Comparison of ENCODE assay signal across 19 mouse cellular contexts in genomic region chr11:19990731-19991130, GRCm38 (mm10).
DNase-seq lines count a peak whose midpoint lies in the region; ATAC-seq and TF ChIP-seq lines count a peak whose summit lies in the region.
"Had no signal": no experiment of that assay in that cellular context is flagged by ENCODE, and none has a peak within 500 bp of the region (broad histone marks: within the 10 kb centered on the region; RNA-seq: fewer than 3 reads in every experiment).

No protein-coding gene starts in this region.

- H3K9me3 ChIP-seq in heart, embryonic 11.5 days (replicated peaks; ENCODE audit: control insufficient read depth, low read length) = no peaks in the 10 kb centered on the region
- no peaks in the 10 kb centered on the region for H3K9me3 ChIP-seq in lung, embryonic 14.5 days (ENCODE audit: low read depth, low read length)
- no peaks in the 10 kb centered on the region for H3K9me3 ChIP-seq in intestine, embryonic 16.5 days (ENCODE audit: control insufficient read depth, low read length)
- no peaks in the 10 kb centered on the region for H3K9me3 ChIP-seq in stomach, postnatal 0 days (ENCODE audit: control insufficient read depth, low read length)
- H3K9me3 ChIP-seq: forebrain, embryonic 15.5 days; hindbrain, embryonic 10.5 days; limb, embryonic 13.5 days had no signal

- no peak for DNase-seq in heart, adult 2 months
- no peak for DNase-seq in lung, embryonic 14.5 days
- DNase-seq in lung, adult 18-20 months = no peak
- no peak for DNase-seq in stomach, postnatal 0 days (ENCODE audit: low spot score)
- no peak for DNase-seq in c-Kit-positive CD71-positive TER-119-positive erythroid progenitor cells, embryonic 14.5 days (ENCODE audit: low spot score)
- DNase-seq: adrenal gland, postnatal 36 days; gastrocnemius, postnatal 36 days; kidney, adult 8-10 months; lung, postnatal 4 days; right cerebral cortex, postnatal 25 days; thymus, postnatal 25 days had no signal

- peaks cover 30% of the 10 kb centered on the region for H3K4me1 ChIP-seq in heart, adult 2 months (ENCODE audit: control insufficient read depth, insufficient read depth, low read length)
- H3K4me1 ChIP-seq in heart, embryonic 11.5 days (ENCODE audit: control insufficient read depth, insufficient read depth, low read length) = peaks cover 53% of the 10 kb centered on the region
- peaks cover 25% of the 10 kb centered on the region for H3K4me1 ChIP-seq in lung, embryonic 14.5 days (ENCODE audit: insufficient read depth)
- peaks cover 68% of the 10 kb centered on the region for H3K4me1 ChIP-seq in intestine, embryonic 16.5 days (ENCODE audit: control insufficient read depth, insufficient read depth, low read length)
- H3K4me1 ChIP-seq in stomach, postnatal 0 days (replicated peaks; ENCODE audit: control insufficient read depth, insufficient read depth) = peaks cover 13% of the 10 kb centered on the region

- ATAC-seq in heart, embryonic 11.5 days (replicated peaks; ENCODE audit: insufficient number of reproducible peaks, low FRiP score, low TSS enrichment) = no peak
- no peak for ATAC-seq in lung, embryonic 14.5 days (ENCODE audit: insufficient read depth)
- no peak for ATAC-seq in intestine, embryonic 16.5 days
- peak; percentile 63 for ATAC-seq in stomach, postnatal 0 days (ENCODE audit: low FRiP score, low TSS enrichment)
- ATAC-seq: forebrain, embryonic 15.5 days; hindbrain, postnatal 0 days; midbrain, embryonic 16.5 days had no signal

- no peak for TF ChIP-seq POLR2A in heart, adult 2 months (IDR thresholded peaks at IDR 0.05; ENCODE audit: insufficient read depth, low read depth, low read length)

- H3K4me3 ChIP-seq in heart, adult 2 months = no peak overlapping the region
- no peak overlapping the region for H3K4me3 ChIP-seq in heart, embryonic 11.5 days (ENCODE audit: low read depth, low read length)
- no peak overlapping the region for H3K4me3 ChIP-seq in lung, embryonic 14.5 days (ENCODE audit: low read depth, low read length)
- no peak overlapping the region for H3K4me3 ChIP-seq in intestine, embryonic 16.5 days (ENCODE audit: low read length)
- H3K4me3 ChIP-seq in stomach, postnatal 0 days (ENCODE audit: low read depth, low read length) = no peak overlapping the region
- H3K4me3 ChIP-seq: forebrain, embryonic 15.5 days; hindbrain, embryonic 10.5 days; limb, embryonic 13.5 days had no signal

- H3K4me2 ChIP-seq in heart, embryonic 11.5 days = no peak overlapping the region
- H3K4me2 ChIP-seq in lung, embryonic 14.5 days = no peak overlapping the region
- H3K4me2 ChIP-seq in intestine, embryonic 16.5 days (ENCODE audit: low read depth, low read length) = no peak overlapping the region
- H3K4me2 ChIP-seq in stomach, postnatal 0 days (replicated peaks; ENCODE audit: low read depth) = no peak overlapping the region
- H3K4me2 ChIP-seq: forebrain, embryonic 15.5 days; limb, embryonic 13.5 days had no signal

- H3K27ac ChIP-seq in heart, adult 2 months = peak overlapping the region; percentile 36
- H3K27ac ChIP-seq in heart, embryonic 11.5 days (ENCODE audit: low read depth, low read length) = no peak overlapping the region
- peak overlapping the region; percentile 43; the same call in 1 of the 2 replicates for H3K27ac ChIP-seq in lung, embryonic 14.5 days (ENCODE audit: low read depth)
- peak overlapping the region; percentile 78; the same call in 1 of the 2 replicates for H3K27ac ChIP-seq in intestine, embryonic 16.5 days (ENCODE audit: low read length)
- H3K27ac ChIP-seq in stomach, postnatal 0 days (replicated peaks) = peak overlapping the region; percentile 82
- H3K27ac ChIP-seq: hindbrain, embryonic 10.5 days had no signal

- intact Hi-C loops in heart, adult 2 months (cut with DNase I) = no loop called here

- H3K27me3 ChIP-seq in heart, adult 2 months (ENCODE audit: control insufficient read depth, insufficient read depth, low read length) = no peaks in the 10 kb centered on the region
- no peaks in the 10 kb centered on the region for H3K27me3 ChIP-seq in heart, embryonic 11.5 days (ENCODE audit: control insufficient read depth, insufficient read depth, low read length)
- no peaks in the 10 kb centered on the region for H3K27me3 ChIP-seq in lung, embryonic 14.5 days (ENCODE audit: insufficient read depth, low read length)
- no peaks in the 10 kb centered on the region for H3K27me3 ChIP-seq in intestine, embryonic 16.5 days (replicated peaks; ENCODE audit: control insufficient read depth, insufficient read depth, low read length)
- no peaks in the 10 kb centered on the region for H3K27me3 ChIP-seq in stomach, postnatal 0 days (ENCODE audit: control insufficient read depth, insufficient read depth, low read length)
- H3K27me3 ChIP-seq: CH12.LX; forebrain, embryonic 15.5 days; limb, embryonic 13.5 days had no signal

- H3K36me3 ChIP-seq in heart, adult 2 months (ENCODE audit: control insufficient read depth, insufficient read depth, low read length) = peaks cover 15% of the 10 kb centered on the region
- no peaks in the 10 kb centered on the region for H3K36me3 ChIP-seq in heart, embryonic 11.5 days (ENCODE audit: control insufficient read depth, insufficient read depth, low read length)
- H3K36me3 ChIP-seq in lung, embryonic 14.5 days (ENCODE audit: insufficient read depth) = no peaks in the 10 kb centered on the region
- H3K36me3 ChIP-seq in intestine, embryonic 16.5 days (ENCODE audit: control insufficient read depth, insufficient read depth, low read length) = no peaks in the 10 kb centered on the region
- no peaks in the 10 kb centered on the region for H3K36me3 ChIP-seq in stomach, postnatal 0 days (ENCODE audit: control insufficient read depth, insufficient read depth, low read length)
- H3K36me3 ChIP-seq: forebrain, embryonic 15.5 days; hindbrain, embryonic 10.5 days; limb, embryonic 13.5 days had no signal

- peaks cover 5% of the 10 kb centered on the region; the same call in 1 of the 2 replicates for H3K79me2 ChIP-seq in heart, adult 2 months (replicated peaks; ENCODE audit: control insufficient read depth, insufficient read depth, low read length)

- WGBS in heart, adult 2 months = 48% methylated on average over 2 of the region's 2 CpGs
- WGBS in heart, embryonic 11.5 days (ENCODE audit: insufficient replicate concordance) = 71% methylated on average over 2 of the region's 2 CpGs
- 22% methylated on average over 2 of the region's 2 CpGs for WGBS in lung, embryonic 14.5 days
- 50% methylated on average over 2 of the region's 2 CpGs for WGBS in intestine, embryonic 16.5 days
- WGBS in stomach, postnatal 0 days = 28% methylated on average over 2 of the region's 2 CpGs

- no peak for TF ChIP-seq EP300 in heart, adult 2 months (IDR thresholded peaks at IDR 0.05; ENCODE audit: insufficient read depth, low read depth, low read length)
- no peak for TF ChIP-seq EP300 in stomach, postnatal 0 days (optimal IDR thresholded peaks at IDR 0.05)

- no peak for TF ChIP-seq CTCF in heart, adult 2 months (IDR thresholded peaks at IDR 0.05)
- no peak for TF ChIP-seq CTCF in lung, embryonic 14.5 days (IDR thresholded peaks at IDR 0.05; ENCODE audit: low read depth)
- no peak for TF ChIP-seq CTCF in stomach, postnatal 0 days (IDR thresholded peaks at IDR 0.05; ENCODE audit: low read depth)

- no peak overlapping the region for H3K9ac ChIP-seq in heart, adult 2 months (ENCODE audit: low read depth, low read length)
- H3K9ac ChIP-seq in heart, embryonic 11.5 days (ENCODE audit: low read depth, low read length) = no peak overlapping the region
- no peak overlapping the region for H3K9ac ChIP-seq in lung, embryonic 14.5 days
- H3K9ac ChIP-seq in intestine, embryonic 16.5 days (ENCODE audit: low read depth, low read length) = no peak overlapping the region
- no peak overlapping the region for H3K9ac ChIP-seq in stomach, postnatal 0 days (ENCODE audit: low read length)
- H3K9ac ChIP-seq: forebrain, embryonic 15.5 days; limb, embryonic 13.5 days had no signal
